Mouse (Mus musculus) neural tube, embryonic 11.5 days (tissue): ENCODE data around the gene Fam160a1. TPM values are rescaled to one million over a fixed set of nuclear protein-coding genes. Genes with fewer than 3 reads are reported as not detected.

Source experiments
- ATAC-seq: fragments of 200-750 bp; cut with Nextera tagmentation; 2 replicates; pipeline ENCODE4 v1.8.0; 2017; ENCODE audit warnings: moderate number of reproducible peaks, mild to moderate bottlenecking, moderate TSS enrichment, moderate library complexity; ENCODE audit not compliant: insufficient read depth, low FRiP score, low TSS enrichment
- DNase-seq: peaks from one replicate; pipeline ENCODE4 v3.0.0-alpha.2; 2015; ENCODE audit warnings: low spot score
- H3K27ac ChIP-seq: fragments of 300-500 bp; sonication (generic); 2 replicates; pipeline ENCODE4 v1.5.1; 2014; ENCODE audit warnings: low read depth, mild to moderate bottlenecking, low read length
- H3K27me3 ChIP-seq: fragments of 300-500 bp; sonication (generic); 2 replicates; pipeline ENCODE4 v1.6.1; 2014; ENCODE audit warnings: mild to moderate bottlenecking, low read length, mixed read lengths; ENCODE audit not compliant: control insufficient read depth, insufficient read depth
- H3K36me3 ChIP-seq: fragments of 300-500 bp; sonication (generic); 2 replicates; pipeline ENCODE4 v1.6.1; 2014; ENCODE audit warnings: mild to moderate bottlenecking, low read length, moderate library complexity, mixed read lengths; ENCODE audit not compliant: control insufficient read depth, insufficient read depth
- H3K4me1 ChIP-seq: fragments of 300-500 bp; sonication (generic); 2 replicates; pipeline ENCODE4 v1.6.1; 2014; ENCODE audit warnings: low read length, mixed read lengths; ENCODE audit not compliant: control insufficient read depth, insufficient read depth
- H3K4me2 ChIP-seq: fragments of 300-500 bp; sonication (generic); 2 replicates; pipeline ENCODE4 v1.6.1; 2014; ENCODE audit warnings: low read depth, mild to moderate bottlenecking, moderate library complexity
- H3K4me3 ChIP-seq: fragments of 300-500 bp; sonication (generic); 2 replicates; pipeline ENCODE4 v1.5.1; 2014; ENCODE audit warnings: low read depth, low read length
- H3K9ac ChIP-seq: fragments of 300-500 bp; sonication (generic); 2 replicates; pipeline ENCODE4 v1.6.1; 2014; ENCODE audit warnings: mild to moderate bottlenecking, low read length
- H3K9me3 ChIP-seq: fragments of 300-500 bp; sonication (generic); 2 replicates; pipeline ENCODE4 v1.6.1; 2016; ENCODE audit warnings: low read length; ENCODE audit not compliant: control insufficient read depth
- WGBS: fragments of 180-500 bp; shearing (Covaris S2); extraction: QIAGEN DNeasy Blood & Tissue Kit; methylation state at CpG from one replicate; pipeline ENCODE4 v1.1.7; 2014; 5-methylcytosine and 5-hydroxymethylcytosine counted together
- polyA plus RNA-seq: library from polyadenylated mRNA; unstranded; fragments of >200 nt; fragmentation: Nextera tagmentation; extraction: Ambion mirVana; gene quantifications from 2 replicates; pipeline ENCODE4 v1.2.1, GENCODE M21; 2014

The Fam160a1 gene
- polyA plus RNA-seq, 1 experiment from 2014 or later: 0.84 TPM

- Histone ChIP-seq H3K4me2 (no peak overlapping the region), H3K4me1 (no peaks in the 10 kb centered on the region), H3K9me3 (no peaks in the 10 kb centered on the region), H3K36me3 (no peaks in the 10 kb centered on the region), H3K4me3 (no peak overlapping the region), H3K9ac (no peak overlapping the region), H3K27ac (no peak overlapping the region), H3K27me3 (no peaks in the 10 kb centered on the region)
- WGBS: 71% methylated on average over 10 of the region's 10 CpGs
- no peak for ATAC-seq
- no peak for DNase-seq
These were observed 40.4 kb downstream of the Fam160a1 start for GRCm38 (mm10) chr3:85776707-85777106.

DNA sequence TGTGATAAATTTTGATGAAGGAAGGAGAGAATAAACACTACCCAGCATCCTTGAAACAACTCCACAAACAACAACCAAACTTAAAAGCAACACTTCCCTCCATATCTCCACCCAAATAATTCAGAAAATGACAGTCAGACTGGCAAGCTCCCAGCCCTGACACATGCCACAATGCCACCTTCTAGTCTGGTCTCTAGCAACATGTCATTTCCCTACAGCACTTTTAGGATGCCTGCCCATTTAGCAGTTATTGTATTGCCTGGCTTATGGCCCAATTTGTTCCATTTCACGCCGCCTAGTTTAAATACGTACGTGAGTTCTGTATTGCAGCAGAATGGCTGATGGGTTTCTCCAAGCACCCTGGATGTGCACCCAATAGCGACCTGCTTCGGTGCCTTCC, 41.0 kb downstream of the Fam160a1 start:
- no peak overlapping the region for H3K4me2 ChIP-seq
- H3K9ac ChIP-seq: no peak overlapping the region
- H3K27ac ChIP-seq: no peak overlapping the region
- DNase-seq: no peak
- no peaks in the 10 kb centered on the region for H3K9me3 ChIP-seq
- H3K4me1 ChIP-seq: no peaks in the 10 kb centered on the region
- H3K36me3 ChIP-seq: no peaks in the 10 kb centered on the region
- WGBS: 67% methylated on average over 6 of the region's 6 CpGs
- no peaks in the 10 kb centered on the region for H3K27me3 ChIP-seq
- no peak overlapping the region for H3K4me3 ChIP-seq
- no peak for ATAC-seq

- no peaks in the 10 kb centered on the region for H3K27me3 ChIP-seq
- ATAC-seq: no peak
- no peaks in the 10 kb centered on the region for H3K36me3 ChIP-seq
- no peak overlapping the region for H3K4me2 ChIP-seq
- 74% methylated on average over 4 of the region's 4 CpGs for WGBS
- H3K27ac ChIP-seq: no peak overlapping the region
- DNase-seq: no peak
- H3K9me3 ChIP-seq: no peaks in the 10 kb centered on the region
- H3K4me3 ChIP-seq: no peak overlapping the region
- H3K4me1 ChIP-seq: no peaks in the 10 kb centered on the region
- H3K9ac ChIP-seq: no peak overlapping the region
These were observed 43.2 kb downstream of the Fam160a1 start for GRCm38 (mm10) chr3:85773886-85774285.

- ATAC-seq (no peak), DNase-seq (no peak)
- 53% methylated on average over 3 of the region's 3 CpGs for WGBS
- H3K27ac ChIP-seq: no peak overlapping the region
- H3K9ac ChIP-seq: no peak overlapping the region
- no peaks in the 10 kb centered on the region for H3K27me3 ChIP-seq
- no peak overlapping the region for H3K4me3 ChIP-seq
- no peak overlapping the region for H3K4me2 ChIP-seq
- no peaks in the 10 kb centered on the region for H3K9me3 ChIP-seq
- H3K4me1 ChIP-seq: no peaks in the 10 kb centered on the region
- no peaks in the 10 kb centered on the region for H3K36me3 ChIP-seq
These were observed 43.7 kb downstream of the Fam160a1 start for GRCm38 (mm10) chr3:85773425-85773824.

GRCm38 (mm10) chr3:85764937-85765337, 52.2 kb downstream of the Fam160a1 start:
- no peak for ATAC-seq
- Histone ChIP-seq H3K4me2 (no peak overlapping the region), H3K36me3 (no peaks in the 10 kb centered on the region), H3K9me3 (no peaks in the 10 kb centered on the region), H3K4me1 (no peaks in the 10 kb centered on the region), H3K27ac (no peak overlapping the region), H3K27me3 (no peaks in the 10 kb centered on the region), H3K9ac (no peak overlapping the region), H3K4me3 (no peak overlapping the region)
- no peak for DNase-seq
- WGBS: 66% methylated on average over 7 of the region's 7 CpGs

DNA sequence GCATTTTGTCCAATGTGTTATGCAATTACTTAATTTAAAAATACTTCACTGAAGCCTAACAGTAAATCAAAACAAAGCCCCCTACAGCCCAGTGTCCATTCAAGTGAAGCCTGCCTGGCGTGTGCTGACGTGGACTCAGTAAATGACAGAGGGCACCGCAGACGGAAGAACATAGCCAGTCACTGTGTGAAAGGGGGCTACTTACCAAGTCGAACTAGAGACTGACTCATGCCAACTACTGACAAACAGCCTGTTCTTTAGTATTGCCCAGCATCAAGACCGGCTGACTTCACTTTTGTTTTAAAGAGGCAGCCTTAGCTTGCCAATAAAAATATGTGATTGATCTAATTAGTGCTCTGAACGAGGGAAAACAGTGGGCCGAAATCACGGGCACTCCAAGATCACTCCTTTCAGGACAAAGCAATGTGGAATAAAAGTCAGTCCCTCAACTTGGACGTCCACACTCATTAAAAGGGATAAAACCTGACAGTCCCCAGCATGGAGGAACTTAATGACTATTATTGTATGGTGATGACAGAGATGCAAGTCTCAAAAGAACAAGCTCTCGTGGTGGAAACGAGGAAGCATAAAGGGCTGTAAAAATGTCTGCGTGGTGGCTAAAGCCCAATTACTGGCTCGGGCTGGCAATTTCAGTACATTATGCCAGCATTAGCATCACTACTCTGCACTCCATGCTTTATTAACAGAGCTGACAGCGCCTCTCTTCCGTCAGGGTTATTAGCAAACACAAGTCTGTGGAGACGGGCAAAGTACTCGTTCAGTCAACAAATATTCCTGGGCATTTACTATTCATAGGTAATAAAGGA, 52.9 kb downstream of the Fam160a1 start:
- no peak overlapping the region for H3K4me2 ChIP-seq
- H3K27ac ChIP-seq: no peak overlapping the region
- H3K4me3 ChIP-seq: no peak overlapping the region
- no peak for ATAC-seq
- H3K36me3 ChIP-seq: no peaks in the 10 kb centered on the region
- no peak for DNase-seq
- no peak overlapping the region for H3K9ac ChIP-seq
- H3K9me3 ChIP-seq: no peaks in the 10 kb centered on the region
- H3K27me3 ChIP-seq: no peaks in the 10 kb centered on the region
- H3K4me1 ChIP-seq: no peaks in the 10 kb centered on the region
- 49% methylated on average over 18 of the region's 18 CpGs for WGBS

DNA sequence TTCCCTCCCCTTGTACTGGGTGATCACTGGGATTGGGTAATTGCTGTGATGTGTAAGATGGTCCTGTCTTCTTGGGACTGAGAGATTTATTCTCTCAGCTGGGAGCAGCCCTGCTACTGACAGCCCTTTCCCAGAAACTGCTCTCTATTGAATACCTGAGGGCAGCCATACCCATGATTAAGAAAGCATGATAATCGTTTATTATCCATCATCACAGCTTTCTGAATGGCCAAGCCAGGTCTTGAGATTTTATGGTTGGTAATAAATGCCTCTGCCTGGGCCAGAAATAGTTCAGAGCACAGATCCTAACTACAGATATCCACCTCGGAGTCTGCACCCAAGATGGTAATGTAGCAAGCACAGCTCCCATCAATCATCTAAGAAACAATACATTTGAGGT, 59.1 kb downstream of the Fam160a1 start:
- DNase-seq: no peak
- H3K4me2 ChIP-seq: no peak overlapping the region
- no peak overlapping the region for H3K4me3 ChIP-seq
- no peak overlapping the region for H3K27ac ChIP-seq
- ATAC-seq: no peak
- H3K9ac ChIP-seq: no peak overlapping the region
- H3K4me1 ChIP-seq: no peaks in the 10 kb centered on the region
- H3K9me3 ChIP-seq: no peaks in the 10 kb centered on the region
- no peaks in the 10 kb centered on the region for H3K27me3 ChIP-seq
- no peaks in the 10 kb centered on the region for H3K36me3 ChIP-seq
- WGBS: 53% methylated on average over 2 of the region's 2 CpGs

GRCm38 (mm10) chr3:85757435-85757834, 59.7 kb downstream of the Fam160a1 start:
- no peak for ATAC-seq
- no peaks in the 10 kb centered on the region for H3K9me3 ChIP-seq
- no peaks in the 10 kb centered on the region for H3K27me3 ChIP-seq
- no peak overlapping the region for H3K4me3 ChIP-seq
- no peak for DNase-seq
- no peaks in the 10 kb centered on the region for H3K36me3 ChIP-seq
- no peaks in the 10 kb centered on the region for H3K4me1 ChIP-seq
- H3K9ac ChIP-seq: no peak overlapping the region
- WGBS: 76% methylated on average over 4 of the region's 4 CpGs
- no peak overlapping the region for H3K4me2 ChIP-seq
- H3K27ac ChIP-seq: no peak overlapping the region

- Histone ChIP-seq H3K36me3 (no peaks in the 10 kb centered on the region), H3K9me3 (no peaks in the 10 kb centered on the region), H3K4me1 (no peaks in the 10 kb centered on the region), H3K4me3 (no peak overlapping the region), H3K9ac (no peak overlapping the region), H3K4me2 (no peak overlapping the region), H3K27ac (no peak overlapping the region), H3K27me3 (no peaks in the 10 kb centered on the region)
- DNase-seq (no peak), ATAC-seq (no peak)
- 55% methylated on average over 4 of the region's 4 CpGs for WGBS
These were observed 67.7 kb downstream of the Fam160a1 start for GRCm38 (mm10) chr3:85749348-85749747.
